7 mouse cellular contexts compared by ENCODE assay signal in genomic region chrX:7680864-7681263, GRCm38 (mm10). TPM values are rescaled to one million over a fixed set of nuclear protein-coding genes. Genes with fewer than 3 reads are reported as not detected.
DNase-seq lines count a peak whose midpoint lies in the region; ATAC-seq lines count a peak whose summit lies in the region.

Gene Magix (minus strand): TSS chrX:7681251.

- peaks cover 9% of the 10 kb centered on the region for H3K27me3 ChIP-seq in forebrain, embryonic 10.5 days (ENCODE audit: poor library complexity, severe bottlenecking)
- H3K27me3 ChIP-seq in hindbrain, embryonic 11.5 days (ENCODE audit: control insufficient read depth, insufficient read depth, low read length): no peaks in the 10 kb centered on the region
- no peaks in the 10 kb centered on the region for H3K27me3 ChIP-seq in limb, embryonic 15.5 days
- H3K27me3 ChIP-seq in stomach, embryonic 16.5 days (ENCODE audit: control insufficient read depth, insufficient read depth, low read length): no peaks in the 10 kb centered on the region

- peak; percentile 58 to 60 for DNase-seq in cerebellum, adult 18-20 months
- DNase-seq in forebrain, embryonic 10.5 days (ENCODE audit: extremely low spot score, low spot score): no peak
- DNase-seq in hindbrain, embryonic 11.5 days (ENCODE audit: low spot score): no peak
- no peak for DNase-seq in spleen, postnatal 10 days (ENCODE audit: low spot score in 2 of 2)
- DNase-seq in retina, embryonic 14.5 days (ENCODE audit: low spot score): no peak

- H3K4me3 ChIP-seq in forebrain, embryonic 10.5 days: peak within 1 kb of the TSS; percentile 46
- peak within 1 kb of the TSS; percentile 12; the same call in 1 of the 2 replicates for H3K4me3 ChIP-seq in hindbrain, embryonic 11.5 days (ENCODE audit: low read depth, low read length)
- peak within 1 kb of the TSS; percentile 33; the same call in 1 of the 2 replicates for H3K4me3 ChIP-seq in limb, embryonic 15.5 days
- peak within 1 kb of the TSS; percentile 40 for H3K4me3 ChIP-seq in stomach, embryonic 16.5 days (replicated peaks; ENCODE audit: low read length)

- H3K27ac ChIP-seq in forebrain, embryonic 10.5 days: 0 out of 2 replicates have a peak within 1 kb of the TSS, but pooled peaks have one; percentile 35
- no peak within 1 kb of the TSS for H3K27ac ChIP-seq in hindbrain, embryonic 11.5 days (ENCODE audit: low read depth, low read length)
- H3K27ac ChIP-seq in limb, embryonic 15.5 days: no peak within 1 kb of the TSS
- no peak within 1 kb of the TSS for H3K27ac ChIP-seq in stomach, embryonic 16.5 days (ENCODE audit: low read length)

- peak within 1 kb of the TSS; percentile 36 for H3K4me2 ChIP-seq in hindbrain, embryonic 11.5 days (replicated peaks; ENCODE audit: low read depth, low read length)
- H3K4me2 ChIP-seq in limb, embryonic 15.5 days: peak within 1 kb of the TSS; percentile 51
- peak within 1 kb of the TSS; percentile 58 for H3K4me2 ChIP-seq in stomach, embryonic 16.5 days (ENCODE audit: low read depth, low read length)

- H3K9me3 ChIP-seq in forebrain, embryonic 10.5 days: no peaks in the 10 kb centered on the region; the same call in 1 of the 2 replicates
- no peaks in the 10 kb centered on the region for H3K9me3 ChIP-seq in hindbrain, embryonic 11.5 days (ENCODE audit: control insufficient read depth, low read length)
- no peaks in the 10 kb centered on the region for H3K9me3 ChIP-seq in limb, embryonic 15.5 days
- H3K9me3 ChIP-seq in stomach, embryonic 16.5 days (replicated peaks; ENCODE audit: control insufficient read depth, low read length): no peaks in the 10 kb centered on the region

- H3K9ac ChIP-seq in hindbrain, embryonic 11.5 days (ENCODE audit: low read depth, low read length): no peak within 1 kb of the TSS
- no peak within 1 kb of the TSS for H3K9ac ChIP-seq in limb, embryonic 15.5 days
- peak within 1 kb of the TSS; percentile 55; the same call in 1 of the 2 replicates for H3K9ac ChIP-seq in stomach, embryonic 16.5 days (ENCODE audit: low read length)

- no peaks in the 10 kb centered on the region for H3K4me1 ChIP-seq in forebrain, embryonic 10.5 days
- H3K4me1 ChIP-seq in hindbrain, embryonic 11.5 days (replicated peaks; ENCODE audit: control insufficient read depth, insufficient read depth, low read length): no peaks in the 10 kb centered on the region
- no peaks in the 10 kb centered on the region for H3K4me1 ChIP-seq in limb, embryonic 15.5 days
- H3K4me1 ChIP-seq in stomach, embryonic 16.5 days (ENCODE audit: control insufficient read depth, insufficient read depth, low read length): no peaks in the 10 kb centered on the region

- H3K36me3 ChIP-seq in forebrain, embryonic 10.5 days (replicated peaks): no peaks in the 10 kb centered on the region
- no peaks in the 10 kb centered on the region for H3K36me3 ChIP-seq in hindbrain, embryonic 11.5 days (ENCODE audit: control insufficient read depth, insufficient read depth, low read length)
- no peaks in the 10 kb centered on the region for H3K36me3 ChIP-seq in limb, embryonic 15.5 days
- no peaks in the 10 kb centered on the region for H3K36me3 ChIP-seq in stomach, embryonic 16.5 days (ENCODE audit: control insufficient read depth, insufficient read depth, low read length)

- no peak for ATAC-seq in hindbrain, embryonic 11.5 days (ENCODE audit: low FRiP score)
- ATAC-seq in limb, embryonic 15.5 days (ENCODE audit: insufficient number of reproducible peaks, low FRiP score, low TSS enrichment, low read depth): no peak
- no peak for ATAC-seq in stomach, embryonic 16.5 days (ENCODE audit: insufficient read depth, low FRiP score)

- 68% methylated on average over 14 of the region's 14 CpGs for WGBS in forebrain, embryonic 10.5 days
- WGBS in hindbrain, embryonic 11.5 days: 63% methylated on average over 14 of the region's 14 CpGs
- 66% methylated on average over 14 of the region's 14 CpGs for WGBS in limb, embryonic 15.5 days
- WGBS in stomach, embryonic 16.5 days: 66% methylated on average over 14 of the region's 14 CpGs

RNA-seq across cellular contexts. Expression of gene Magix, which starts in this region (rescaled TPM):
- polyA plus RNA-seq in forebrain, embryonic 10.5 days (2016; fragmentation: Nextera tagmentation; extraction: Ambion mirVana): 0.10 TPM in 1 of 2 replicates, not detected in the other
- 0.07 and 0.25 TPM in 2 replicates for polyA plus RNA-seq in hindbrain, embryonic 11.5 days (2014; fragmentation: Nextera tagmentation; extraction: Ambion mirVana)
- polyA plus RNA-seq in limb, embryonic 15.5 days (2015; fragmentation: Nextera tagmentation; extraction: Ambion mirVana): 0.47 and 1.1 TPM in 2 replicates
- polyA plus RNA-seq in stomach, embryonic 16.5 days (2015; fragmentation: Nextera tagmentation; extraction: Ambion mirVana): 0.80 and 0.87 TPM in 2 replicates

Comparison
In these comparisons a context has a peak if more than half of its experiments do, and no peak if none do; other contexts are left out.
1. DNase-seq: peak in cerebellum, adult 18-20 months (2 of 2); none in forebrain, embryonic 10.5 days (single experiment), hindbrain, embryonic 11.5 days (single experiment), spleen, postnatal 10 days (0 of 2) and retina, embryonic 14.5 days (single experiment).
2. Peak in every context shown above with its lines, with median percentiles within 50 percentile points of each other: H3K4me3 ChIP-seq and H3K4me2 ChIP-seq.